Mouse (Mus musculus): ENCODE measurements around the gene Tpbgl.

The Tpbgl gene

DNA sequence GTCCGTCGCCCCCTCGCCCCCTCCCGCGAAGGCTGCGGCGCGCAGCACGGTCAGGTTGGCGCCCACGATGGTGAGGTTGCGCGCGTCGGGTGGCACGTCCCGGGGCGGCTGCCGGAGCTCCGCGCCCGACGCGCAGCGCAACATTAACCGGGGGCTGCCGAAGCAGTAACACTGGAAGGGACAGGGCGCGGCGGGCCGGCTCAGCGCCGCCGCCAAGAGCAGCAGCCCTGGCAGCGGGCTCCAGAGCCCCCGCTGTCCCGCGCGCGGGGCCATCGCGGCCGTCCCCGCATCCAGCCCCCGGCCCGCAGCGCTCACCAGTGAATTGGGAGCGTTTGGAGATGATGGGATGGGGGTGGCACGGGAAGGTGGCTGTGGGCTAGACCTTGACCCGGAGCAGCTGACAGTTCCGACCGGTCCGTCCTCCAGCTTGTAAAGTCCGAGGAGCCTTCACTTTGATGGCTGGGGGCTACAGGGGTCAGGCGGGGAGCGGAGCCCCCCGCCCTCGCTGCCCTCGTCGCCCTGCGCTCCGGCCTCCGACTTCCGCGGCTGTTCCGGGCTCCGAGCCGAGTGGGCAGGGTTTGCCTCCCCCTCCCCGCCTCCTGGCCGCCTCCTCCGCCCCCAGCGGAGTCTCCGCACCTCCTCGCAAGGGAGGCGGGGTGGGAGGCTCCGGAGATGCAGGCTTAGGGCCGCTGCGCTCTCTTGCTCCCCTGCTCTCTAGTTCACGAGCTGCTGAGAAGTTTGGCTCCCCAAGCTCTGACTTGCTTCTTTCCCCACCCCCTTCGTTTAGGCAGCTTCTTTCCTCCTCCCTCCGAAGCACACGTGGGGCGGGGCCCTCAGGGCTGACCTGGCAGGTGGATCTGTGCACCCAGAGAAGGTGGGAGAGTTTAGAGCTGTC lies at the start of gene Tpbgl:
Gene Tpbgl, minus strand, starts transcription at position 728 of the 895 bp plus-strand sequence.
- DNase-seq: no peak

DNA sequence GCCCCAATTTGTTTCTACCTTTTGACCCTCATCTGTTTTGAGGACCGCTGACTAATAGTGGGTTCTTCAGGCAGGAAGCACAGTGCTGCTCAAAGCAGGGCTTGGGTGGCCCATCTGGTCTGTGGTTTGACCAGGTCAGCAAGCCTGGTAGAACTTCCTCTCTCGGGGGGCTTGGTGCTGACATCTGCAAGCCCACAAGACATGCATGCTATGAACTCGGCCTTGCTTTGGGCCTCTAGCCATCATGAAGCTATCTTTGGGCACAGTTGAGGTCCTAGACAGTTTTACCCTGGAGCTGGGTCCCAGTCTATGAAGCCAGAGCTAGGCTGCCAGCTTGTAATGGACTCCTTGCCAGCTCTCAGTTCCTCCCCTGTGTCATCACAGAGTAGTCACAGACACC lies 48.0 kb upstream of the Tpbgl start:
- DNase-seq: no peak

DNA sequence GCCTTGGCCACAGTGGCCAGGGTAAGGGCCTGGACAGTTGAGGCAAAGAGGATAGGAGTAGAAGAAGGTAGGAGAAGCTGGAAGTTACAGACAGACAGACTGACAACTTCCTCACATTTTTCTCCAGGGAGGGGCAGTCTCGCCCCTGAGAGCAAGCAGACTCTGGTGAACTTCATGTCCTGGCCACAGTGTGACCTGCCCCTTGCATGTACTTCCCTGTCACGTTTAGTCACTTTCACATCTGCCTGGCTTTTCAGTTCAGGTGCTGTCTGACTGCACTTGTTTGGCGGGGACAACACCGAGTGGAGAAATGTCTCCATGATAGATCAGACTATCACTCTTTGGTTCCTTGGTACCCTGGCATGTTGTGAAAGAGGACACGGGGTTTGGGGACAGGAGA lies 47.3 kb upstream of the Tpbgl start:
- DNase-seq: no peak

DNA sequence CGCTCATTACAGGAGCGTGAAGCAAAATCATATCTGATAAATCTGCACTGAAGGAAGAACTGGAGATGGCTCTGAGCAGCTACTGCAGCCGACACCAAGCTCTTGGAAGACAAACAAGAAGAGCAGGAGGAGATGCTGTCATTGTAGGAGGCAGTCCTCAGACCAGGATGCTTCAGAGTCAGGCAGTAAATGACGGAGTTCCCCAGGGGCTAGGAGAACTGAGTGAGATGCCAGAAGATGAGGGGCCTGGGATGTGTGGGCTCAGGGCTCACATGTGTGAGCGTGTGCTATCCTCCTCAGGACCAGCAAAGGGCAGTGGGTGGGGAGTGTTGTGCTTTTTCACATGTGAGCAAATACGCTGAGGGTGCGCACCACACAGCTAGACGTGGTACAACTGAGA lies 46.3 kb upstream of the Tpbgl start:
- DNase-seq: no peak

DNA sequence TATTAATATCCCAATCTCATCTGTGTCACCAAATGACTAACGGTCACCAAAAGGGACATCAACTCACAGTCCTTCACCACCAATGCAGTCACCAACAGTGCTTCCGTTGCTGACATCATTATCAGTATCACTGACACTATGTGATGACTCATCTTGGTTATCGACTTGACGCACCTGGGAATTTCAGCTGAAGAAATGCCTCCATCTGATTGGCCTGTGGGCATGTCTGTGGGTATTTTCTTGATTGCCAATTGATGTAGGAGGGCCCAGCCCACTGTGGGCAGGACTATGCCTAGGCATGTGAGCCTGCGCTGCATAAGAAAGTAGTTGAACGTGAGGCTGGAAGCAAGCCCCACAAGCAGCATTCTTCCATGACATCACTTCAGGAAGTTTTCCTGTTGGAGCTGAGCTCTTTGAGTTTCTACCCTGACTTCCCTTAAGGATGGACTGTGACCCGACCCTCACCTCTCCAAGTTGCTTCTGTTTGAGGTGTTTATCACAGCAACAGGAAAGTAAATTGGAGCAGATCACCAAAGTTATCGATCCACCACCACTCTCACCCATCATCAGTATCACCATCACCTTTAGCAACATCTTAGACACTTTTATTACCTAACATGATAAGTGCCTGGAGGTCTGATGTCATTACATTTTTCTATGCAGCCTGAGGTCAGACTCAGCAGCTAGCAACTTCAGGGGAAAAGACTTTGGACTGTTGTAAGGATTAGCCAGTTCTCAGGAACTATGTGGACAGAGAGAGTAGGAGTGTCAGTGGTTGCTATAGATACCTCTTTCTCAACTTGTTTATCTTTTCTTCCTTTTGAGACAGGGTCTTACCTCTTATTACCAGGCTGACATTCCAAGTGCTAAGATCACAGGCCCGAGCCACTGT lies 44.9 kb upstream of the Tpbgl start:
- DNase-seq: no peak

DNA sequence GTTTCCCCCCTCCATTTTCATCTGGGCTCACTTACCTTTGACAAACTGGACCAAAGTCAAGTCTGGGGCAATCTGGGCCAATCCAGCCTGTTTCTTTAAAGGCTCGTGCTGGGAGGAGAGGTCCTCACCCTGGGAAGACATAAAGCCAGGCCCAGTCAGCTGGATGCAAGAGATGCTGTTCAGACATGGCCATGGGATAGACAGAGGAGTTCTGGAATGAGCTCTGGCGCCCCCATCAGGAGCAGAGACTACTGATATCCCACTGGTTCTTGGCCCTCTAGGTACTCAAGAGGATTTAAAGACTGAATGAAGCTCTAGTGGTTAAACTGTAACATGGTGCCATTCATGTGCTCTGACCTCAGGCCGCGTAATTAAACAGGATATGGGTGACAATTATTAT lies 44.0 kb upstream of the Tpbgl start:
- no peak for DNase-seq

DNA sequence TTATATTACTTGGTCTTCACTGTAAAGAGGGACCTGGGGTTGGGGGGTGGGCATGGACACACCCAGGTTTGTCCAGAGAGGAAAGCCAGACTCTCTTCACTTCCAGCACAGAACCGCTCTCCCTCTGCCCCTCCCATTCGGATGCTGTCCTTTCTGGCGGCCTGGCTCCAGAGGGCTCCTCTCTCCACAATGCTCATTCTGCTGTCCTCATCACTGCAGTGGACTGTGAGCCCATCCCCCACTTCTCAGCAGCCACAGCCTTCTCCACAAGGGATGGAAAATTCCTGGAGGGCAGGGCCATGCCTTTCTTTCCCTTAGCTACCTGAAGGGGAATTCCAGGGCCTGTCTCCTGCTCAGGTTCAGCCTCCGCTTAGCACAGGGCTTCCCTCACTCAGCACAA lies 41.9 kb upstream of the Tpbgl start:
- DNase-seq: peak; percentile 74

DNA sequence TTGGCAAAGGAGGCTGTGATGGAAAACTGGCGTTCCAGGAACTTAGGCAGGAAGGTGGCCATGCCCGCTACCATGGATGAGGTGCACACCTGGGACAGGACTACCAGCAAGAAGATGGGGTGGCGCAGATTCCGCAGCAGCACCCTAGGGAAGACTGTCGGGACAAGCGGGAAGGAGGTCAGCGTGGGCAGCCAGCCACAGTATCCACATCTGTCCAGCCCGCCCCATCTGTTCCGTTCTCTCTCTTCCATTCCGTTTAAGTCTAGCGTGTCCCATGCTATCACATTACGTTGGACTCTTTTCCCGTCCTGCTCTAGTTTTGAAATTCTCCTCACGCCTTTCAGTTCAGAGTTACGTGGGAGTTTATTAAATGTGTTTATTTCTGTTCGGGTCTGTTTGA lies 40.2 kb upstream of the Tpbgl start:
- DNase-seq: no peak

DNA sequence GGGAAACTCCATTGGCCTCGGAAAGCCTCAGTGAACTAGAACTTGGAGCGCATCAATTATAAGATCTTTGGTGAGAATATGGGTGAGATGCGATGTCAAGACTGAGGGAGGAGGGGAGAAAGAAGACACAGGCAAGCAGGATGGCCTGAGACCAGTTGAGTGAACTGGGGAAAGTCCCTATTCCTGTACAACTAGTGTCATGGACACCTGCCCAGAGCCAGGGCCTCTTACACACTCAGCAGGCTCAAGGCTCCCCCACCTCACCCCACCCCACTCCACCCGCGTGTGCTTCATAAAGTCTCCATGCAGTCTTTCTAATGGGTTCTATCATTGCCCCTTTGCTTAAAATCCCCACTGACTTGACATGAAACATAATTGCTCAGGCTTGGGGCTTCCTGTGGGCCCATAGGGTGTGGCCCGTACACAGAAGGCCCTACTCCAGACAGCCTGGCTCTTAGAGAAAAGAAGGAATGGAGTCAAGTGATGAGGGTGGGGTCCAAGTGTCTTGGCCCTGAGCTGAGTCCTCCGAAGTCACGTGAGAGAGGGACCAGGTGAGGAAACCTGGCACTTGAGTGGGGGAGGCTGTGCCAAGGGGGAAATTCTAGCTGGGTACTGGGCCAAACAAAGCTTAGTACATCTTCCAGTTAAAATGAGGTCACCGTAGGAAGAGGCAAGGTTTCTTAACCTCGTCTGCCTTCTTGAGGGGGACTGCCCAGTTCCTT lies 39.0 kb upstream of the Tpbgl start:
- DNase-seq: no peak

DNA sequence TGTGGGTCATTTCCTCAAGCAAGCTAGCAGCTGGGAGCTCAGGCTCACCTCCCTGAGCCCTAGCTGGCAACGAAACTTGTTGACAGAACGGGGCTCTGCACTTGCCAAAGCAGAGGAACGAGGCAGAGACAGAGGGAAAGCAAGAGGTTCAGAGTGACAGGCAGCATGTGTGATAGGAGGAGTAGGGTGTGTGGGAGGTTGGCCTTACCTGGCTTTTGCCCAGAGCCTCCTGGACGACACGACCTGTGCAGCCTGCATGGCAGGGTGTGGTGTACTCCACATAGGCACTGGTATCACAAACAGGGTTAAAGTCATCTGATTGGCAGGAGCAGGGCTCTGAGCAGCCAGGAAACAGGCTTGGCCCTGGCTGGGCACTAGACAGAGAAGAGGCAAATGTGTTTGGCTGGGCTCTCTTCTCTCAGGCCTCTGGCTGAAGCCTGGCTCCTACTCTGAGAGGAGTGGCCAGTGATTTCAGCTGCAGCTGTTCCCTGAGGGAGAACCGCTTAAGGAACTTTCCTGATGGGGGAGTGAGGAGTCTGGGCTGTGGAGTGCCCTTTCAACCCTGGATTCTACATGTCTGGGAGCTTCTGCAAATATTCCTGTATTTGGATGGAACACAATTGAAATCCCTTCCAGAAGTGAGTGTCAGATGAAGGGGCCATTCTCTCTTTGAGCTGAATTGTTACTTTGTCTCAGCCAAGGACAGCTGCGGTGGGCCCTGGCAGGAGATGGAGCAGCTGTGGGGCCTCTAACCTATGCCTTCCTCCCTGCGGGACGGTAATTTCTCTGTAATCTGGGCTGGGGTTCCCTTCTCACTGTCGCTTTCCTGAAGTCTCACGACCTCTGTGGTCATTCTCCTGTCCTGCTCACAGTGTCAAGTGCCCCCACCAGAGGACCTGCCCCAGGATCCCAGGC lies 37.9 kb upstream of the Tpbgl start:
- peak; percentile 90 for DNase-seq

DNA sequence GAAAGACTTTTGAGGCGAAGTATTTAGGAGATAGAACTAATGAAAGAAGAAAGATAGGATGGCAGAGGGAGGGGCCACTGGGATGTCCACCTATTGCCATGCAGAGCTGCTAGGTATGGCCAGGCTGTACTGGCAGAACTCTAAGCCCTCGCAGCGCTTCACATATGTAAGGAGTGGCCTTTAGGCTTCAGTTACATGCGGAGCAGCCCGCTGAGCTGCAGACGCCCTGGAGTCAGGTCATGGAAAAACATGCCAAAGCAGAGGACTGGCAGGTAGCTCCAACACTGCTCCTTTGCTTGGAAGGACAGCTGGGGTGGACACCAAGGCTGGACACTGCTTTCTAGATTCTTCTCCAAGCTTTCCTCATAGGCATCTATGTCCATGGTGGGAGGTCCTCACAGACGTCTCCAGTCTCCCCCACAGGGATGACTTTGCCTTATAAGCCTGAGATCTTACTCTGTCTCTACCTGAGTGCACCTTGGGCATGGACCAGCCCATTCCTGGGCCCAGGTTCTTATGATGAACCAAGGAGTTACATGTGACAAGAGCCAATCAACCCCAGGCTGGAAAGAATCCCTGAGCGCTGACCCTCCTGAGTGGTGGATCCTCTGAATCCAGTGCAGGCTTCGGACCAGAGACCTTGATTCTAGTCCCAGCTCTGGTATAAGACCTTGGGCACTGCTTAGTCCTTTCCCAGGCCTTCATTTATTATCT lies 36.8 kb upstream of the Tpbgl start:
- DNase-seq: no peak

DNA sequence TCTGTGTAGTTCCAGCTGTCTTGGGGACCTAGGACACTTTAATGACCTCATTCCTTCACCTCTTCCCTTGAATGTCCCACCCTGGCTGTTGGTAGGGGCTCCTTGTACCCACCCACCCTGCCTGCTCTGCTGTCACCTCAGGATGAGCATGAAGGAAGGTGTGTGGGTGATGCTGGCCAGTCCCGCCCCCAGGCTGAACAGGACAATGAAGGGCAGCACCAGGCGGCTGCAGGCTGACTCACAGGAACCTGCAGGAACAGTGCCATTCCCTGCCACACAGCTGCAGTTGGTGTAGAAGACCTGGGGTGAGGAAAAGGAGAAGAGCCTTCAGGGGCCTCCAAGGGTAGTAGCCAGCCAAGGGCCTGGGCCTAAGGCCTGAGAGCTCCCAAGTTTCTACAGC lies 35.4 kb upstream of the Tpbgl start:
- no peak for DNase-seq

DNA sequence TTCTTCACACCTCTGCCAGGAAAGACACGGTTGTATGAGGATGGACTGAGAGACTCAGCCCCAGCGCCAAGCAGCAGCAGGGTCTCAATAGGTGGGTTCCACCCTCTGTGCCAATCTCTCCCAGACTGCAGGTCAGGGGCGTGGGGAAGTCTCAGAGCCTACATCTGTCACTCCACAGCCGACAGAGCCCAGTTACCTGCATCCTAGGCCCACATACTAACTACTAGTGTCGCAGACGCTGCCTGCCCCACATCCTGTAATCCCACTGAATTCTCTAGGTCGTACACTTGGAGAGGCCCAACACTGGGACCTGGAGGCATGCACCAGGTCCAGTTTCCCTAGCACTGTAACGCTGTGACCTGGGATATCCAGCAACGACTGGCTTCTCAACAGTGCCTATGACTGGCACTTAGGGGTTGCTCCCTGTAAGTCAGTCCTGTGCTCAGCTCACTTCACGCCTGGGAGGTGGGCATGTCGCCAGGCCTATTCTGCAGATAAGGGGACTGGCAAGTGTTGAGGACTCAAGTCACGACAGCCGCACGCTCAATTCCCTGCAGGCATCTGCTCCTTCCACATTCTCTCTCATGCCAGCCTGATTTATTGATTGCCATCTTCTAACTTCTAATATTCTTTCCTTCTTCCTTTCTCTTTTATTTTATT lies 34.8 kb upstream of the Tpbgl start:
- DNase-seq: no peak

DNA sequence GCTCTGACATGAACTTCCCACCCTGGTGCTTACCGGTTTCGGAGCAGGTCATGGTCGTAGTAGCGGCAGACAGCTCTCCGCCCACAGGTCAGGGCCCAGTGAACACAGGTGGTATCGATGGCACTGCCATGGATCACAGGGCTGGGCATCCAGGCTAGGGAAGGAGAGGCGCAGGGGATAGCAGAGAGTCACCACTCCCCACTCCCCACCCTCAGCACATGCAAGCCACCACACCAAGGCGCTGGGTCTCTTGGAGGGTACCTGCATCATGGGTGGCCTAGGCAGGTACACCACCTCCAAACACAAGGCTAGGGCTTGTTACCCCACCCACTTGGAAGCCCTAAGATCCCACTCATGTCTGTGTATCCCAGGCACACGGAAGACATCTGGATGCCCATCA lies 34.2 kb upstream of the Tpbgl start:
- no peak for DNase-seq

DNA sequence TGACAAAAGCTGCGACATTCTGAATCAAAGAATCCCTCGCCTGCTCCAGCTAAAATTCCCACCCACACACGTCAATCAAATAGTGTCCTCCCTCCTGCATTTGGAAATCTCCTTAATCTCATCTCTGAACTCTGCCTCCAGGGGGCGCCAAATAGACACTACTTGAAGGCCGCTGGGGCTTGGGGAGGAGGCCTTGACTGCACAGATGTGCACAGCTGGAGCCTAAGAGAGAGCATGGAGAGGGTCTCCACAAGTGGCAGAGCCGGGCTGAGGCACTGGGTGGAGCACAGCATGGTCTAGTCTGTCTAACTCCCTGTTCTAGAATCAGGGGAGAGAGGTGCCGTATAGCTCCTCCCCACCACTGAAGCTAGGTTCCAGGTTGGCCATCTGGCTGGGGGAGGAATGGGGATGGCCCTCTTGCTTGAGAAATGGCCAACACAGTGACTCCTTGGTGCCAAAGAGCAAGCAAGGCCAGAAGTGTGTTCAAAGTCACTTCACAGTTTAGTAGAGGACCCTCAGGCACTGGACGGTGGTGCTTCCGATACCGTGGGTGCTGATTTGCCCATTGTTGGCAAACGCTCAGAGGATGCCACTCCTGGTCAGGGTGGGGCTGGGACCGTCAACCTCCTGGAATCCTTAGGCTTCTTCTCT lies 32.6 kb upstream of the Tpbgl start:
- DNase-seq: peak; percentile 73

DNA sequence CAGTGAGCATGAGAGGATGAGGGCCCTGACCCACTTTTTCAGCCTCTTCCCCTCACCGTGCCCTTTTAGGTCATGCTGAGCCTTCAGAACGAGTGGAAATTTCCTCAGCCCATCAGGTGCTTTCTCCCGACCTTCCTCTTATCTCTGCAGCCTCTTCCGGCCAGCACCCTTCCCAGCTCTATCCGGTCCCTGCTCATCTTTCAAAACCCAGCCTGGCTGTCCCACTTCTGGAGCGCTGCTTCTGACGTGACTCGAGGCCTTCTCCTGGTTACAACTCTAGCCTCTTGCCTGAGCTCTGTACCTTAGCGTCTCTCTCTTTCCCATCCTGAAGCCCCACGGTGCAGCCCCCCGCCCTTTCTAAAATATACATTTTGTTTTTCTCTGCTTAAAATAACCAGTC lies 27.3 kb upstream of the Tpbgl start:
- no peak for DNase-seq

DNA sequence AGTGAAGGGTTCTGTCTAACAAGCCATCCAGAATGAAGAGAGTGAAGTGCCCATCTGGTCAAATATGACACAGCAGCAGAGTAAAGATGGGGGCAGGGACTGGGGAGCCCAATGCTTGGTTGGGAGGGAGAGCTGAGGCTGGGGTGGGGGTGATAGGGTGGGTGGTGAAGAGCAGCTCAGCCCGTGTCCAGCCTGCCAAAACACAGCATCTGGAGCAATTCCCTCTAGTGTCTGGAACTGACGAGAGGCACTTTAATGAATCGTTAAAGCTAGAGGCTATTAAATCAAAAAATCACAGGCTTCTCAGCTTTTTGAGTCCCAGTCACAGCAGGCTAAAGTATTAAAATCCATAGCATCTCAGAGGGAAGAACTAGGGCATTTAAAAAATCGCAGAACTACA lies 22.7 kb upstream of the Tpbgl start:
- no peak for DNase-seq

DNA sequence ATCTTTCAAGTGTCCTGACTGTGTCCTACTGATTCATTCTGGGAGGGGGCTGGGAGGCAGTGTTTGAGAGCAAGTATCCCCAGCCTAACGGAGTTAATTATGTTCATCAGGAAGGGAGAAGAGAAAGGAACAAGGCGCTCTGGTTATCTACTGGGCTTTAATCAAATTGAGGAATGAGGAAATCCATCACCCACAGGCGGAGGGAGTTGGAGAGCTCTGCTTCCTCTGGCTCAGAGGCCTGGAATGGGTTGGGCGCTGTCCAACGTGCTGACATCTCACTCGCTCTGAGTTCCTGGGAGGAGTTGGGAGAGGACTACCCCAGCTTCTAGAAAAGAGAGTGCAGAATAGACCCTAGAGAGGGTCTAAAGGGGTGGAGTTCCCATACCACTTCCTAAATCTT lies 21.7 kb upstream of the Tpbgl start:
- DNase-seq: no peak

DNA sequence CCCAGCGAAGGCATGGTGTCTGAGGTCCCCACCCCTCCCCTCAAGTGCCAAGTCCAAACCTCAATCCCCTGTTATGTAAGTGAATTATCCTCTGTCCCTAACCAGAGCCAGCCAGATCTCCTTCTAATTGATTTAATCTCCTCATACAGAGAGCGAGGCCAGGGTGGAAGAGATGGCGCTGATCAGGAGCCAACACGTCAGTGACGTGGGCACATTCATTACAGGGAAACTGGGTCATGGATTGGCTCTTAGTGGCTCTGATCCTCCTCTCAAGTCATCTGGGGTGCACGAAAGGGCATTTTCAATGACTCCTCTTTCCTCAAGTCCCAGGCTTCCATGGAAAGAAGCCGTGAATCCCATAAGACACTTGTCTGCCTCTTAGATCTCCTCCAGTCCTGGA lies 17.8 kb upstream of the Tpbgl start:
- DNase-seq: no peak

DNA sequence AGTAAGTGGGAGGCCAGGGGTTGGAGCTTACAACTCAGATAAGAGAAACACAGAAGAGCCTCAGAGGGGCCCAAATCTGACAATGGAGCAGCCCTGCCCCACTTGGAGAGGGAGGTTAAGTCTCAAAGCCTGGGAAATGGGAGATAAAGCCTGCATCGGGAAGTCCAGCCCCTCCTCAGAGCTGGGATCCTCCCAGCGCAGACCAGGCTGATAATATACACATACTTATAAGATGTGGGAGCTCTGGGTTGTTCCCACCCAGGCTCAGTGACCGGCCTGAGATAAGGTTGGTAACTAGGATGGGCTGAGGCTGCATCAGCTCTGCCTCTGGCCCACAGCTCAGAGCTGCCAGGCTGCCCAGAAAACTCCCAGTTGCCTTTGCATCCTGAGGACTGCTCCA lies 15.2 kb upstream of the Tpbgl start:
- no peak for DNase-seq

DNA sequence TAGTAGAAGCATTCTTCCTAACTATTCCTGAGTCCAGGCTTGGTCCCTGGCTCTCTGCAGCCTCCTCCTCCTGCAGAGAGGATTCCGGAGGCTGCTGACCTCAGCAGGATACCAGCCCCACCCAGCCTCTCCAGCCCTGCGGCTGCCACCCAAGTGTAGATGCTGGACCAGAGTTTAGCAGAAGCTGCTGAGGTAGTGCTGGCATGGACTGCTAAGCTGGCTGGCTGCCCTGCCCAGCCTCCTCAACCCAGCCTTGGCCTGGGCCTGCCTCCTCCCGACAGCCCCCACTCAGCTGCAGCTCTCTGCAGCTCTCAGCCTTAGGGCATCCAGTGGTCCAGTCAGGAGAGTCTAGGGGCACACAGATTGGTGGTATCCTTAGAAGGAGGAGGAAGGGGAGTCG lies 14.3 kb upstream of the Tpbgl start:
- no peak for DNase-seq

Data from cerebellum, adult 9-10 months (tissue).